Mouse (Mus musculus) spleen, adult 2 months (tissue): Measurements from ENCODE around the gene Faf1. TPM values are rescaled to one million over a fixed set of nuclear protein-coding genes. Genes with fewer than 3 reads are reported as not detected.

Experiments used
- DNase-seq, 2 experiments: peaks; one replicate each; pipeline versions ENCODE4 v3.0.0 to v3.0.0-alpha.2; 2012 to 2021; ENCODE audit warnings: low spot score in 2 of 2, low read depth in 1 of 2
- H3K27ac ChIP-seq: fragments of 200-500 bp; 2 replicates; pipeline ENCODE4 v1.5.1; 2012; ENCODE audit warnings: low read length, inconsistent platforms; ENCODE audit not compliant: insufficient read depth
- H3K27me3 ChIP-seq: fragments of 200-500 bp; 2 replicates; pipeline ENCODE4 v1.6.1; 2012; ENCODE audit warnings: mild to moderate bottlenecking, moderate library complexity, low read length, inconsistent platforms; ENCODE audit not compliant: control insufficient read depth, insufficient read depth
- H3K36me3 ChIP-seq: fragments of 200-500 bp; 2 replicates; pipeline ENCODE4 v1.6.1; 2012; ENCODE audit warnings: mild to moderate bottlenecking, low read length, inconsistent platforms; ENCODE audit not compliant: control insufficient read depth, insufficient read depth
- H3K4me1 ChIP-seq: fragments of 200-500 bp; 2 replicates; pipeline ENCODE4 v1.6.1; 2011; ENCODE audit warnings: inconsistent platforms; ENCODE audit not compliant: control insufficient read depth, insufficient read depth, insufficient read length
- H3K4me3 ChIP-seq: fragments of 200-500 bp; 2 replicates; pipeline ENCODE4 v1.5.1; 2011; ENCODE audit warnings: mild to moderate bottlenecking, inconsistent platforms; ENCODE audit not compliant: insufficient read depth, insufficient read length; ENCODE audit errors: extremely low read depth
- CTCF ChIP-seq: fragments of 200-500 bp; IDR thresholded peaks from 2 replicates; pipeline ENCODE4 v1.5.1; 2011; ENCODE audit warnings: mild to moderate bottlenecking, inconsistent platforms; ENCODE audit not compliant: insufficient read depth, insufficient read length, insufficient replicate concordance; ENCODE audit errors: extremely low read depth
- POLR2A ChIP-seq: fragments of 200-500 bp; IDR thresholded peaks from 2 replicates; pipeline ENCODE4 v1.6.1; 2011; ENCODE audit warnings: low read depth, low read length, inconsistent platforms
- WGBS: fragments of 180-500 bp; shearing (Covaris S2); methylation state at CpG from one replicate; pipeline ENCODE4 v1.1.7; 2018; 5-methylcytosine and 5-hydroxymethylcytosine counted together
- polyA plus RNA-seq: library from polyadenylated mRNA; depleted of rRNA; stranded (reverse); fragments of >200 nt; gene quantifications from 2 replicates; pipeline ENCODE4 v1.2.3, GENCODE M21; 2012; rRNA removed

Gene Faf1
- 3.5 and 5.3 TPM in 2 replicates for polyA plus RNA-seq

GRCm38 (mm10) chr4:109676218-109677215, at the start of gene Faf1:
TSS of gene Faf1 (plus strand) at chr4:109676588.
- H3K4me3 ChIP-seq, result peak within 1 kb of the TSS; percentile 74
- no peaks in the 10 kb centered on the region for H3K4me1 ChIP-seq
- DNase-seq, result peak; percentile 91 to 98
- under 1% methylated on average over 99 of the region's 107 CpGs for WGBS
- peak within 1 kb of the TSS; percentile 91 for H3K27ac ChIP-seq
- H3K36me3 ChIP-seq, result no peaks in the 10 kb centered on the region
- peak; percentile 86 for TF ChIP-seq POLR2A
- TF ChIP-seq CTCF, result peak; percentile 17; the same call in 1 of the 2 replicates
- H3K27me3 ChIP-seq, result no peaks in the 10 kb centered on the region

GRCm38 (mm10) chr4:109630215-109630614, 46.2 kb upstream of the Faf1 start:
- Histone ChIP-seq H3K36me3 (no peaks in the 10 kb centered on the region), H3K27ac (no peak overlapping the region), H3K4me3 (no peak overlapping the region), H3K4me1 (no peaks in the 10 kb centered on the region), H3K27me3 (no peaks in the 10 kb centered on the region)
- DNase-seq, result no peak
- no peak for TF ChIP-seq CTCF
- no peak for TF ChIP-seq POLR2A
- WGBS, result 45% methylated on average over 2 of the region's 2 CpGs

- H3K4me1 ChIP-seq, result no peaks in the 10 kb centered on the region
- DNase-seq, result no peak
- TF ChIP-seq CTCF (no peak), POLR2A (no peak)
- 86% methylated on average over 4 of the region's 4 CpGs for WGBS
- H3K27me3 ChIP-seq, result no peaks in the 10 kb centered on the region
- H3K36me3 ChIP-seq, result no peaks in the 10 kb centered on the region
- no peak overlapping the region for H3K27ac ChIP-seq
- H3K4me3 ChIP-seq, result no peak overlapping the region
These were observed 45.4 kb upstream of the Faf1 start for GRCm38 (mm10) chr4:109631029-109631428.

- no peaks in the 10 kb centered on the region for H3K27me3 ChIP-seq
- 87% methylated on average over 2 of the region's 2 CpGs for WGBS
These were observed 41.4 kb upstream of the Faf1 start for GRCm38 (mm10) chr4:109634971-109635370.

GRCm38 (mm10) chr4:109639356-109639755, 37.0 kb upstream of the Faf1 start:
- TF ChIP-seq POLR2A (no peak), CTCF (no peak)
- H3K4me1 ChIP-seq, result no peaks in the 10 kb centered on the region
- 55% methylated on average over 9 of the region's 9 CpGs for WGBS
- H3K27me3 ChIP-seq, result no peaks in the 10 kb centered on the region
- no peak for DNase-seq
- H3K36me3 ChIP-seq, result no peaks in the 10 kb centered on the region
- no peak overlapping the region for H3K27ac ChIP-seq
- H3K4me3 ChIP-seq, result no peak overlapping the region

More at GRCm38 (mm10) chr4:109634971-109635370, 41.4 kb upstream of the Faf1 start:
- Histone ChIP-seq H3K36me3 (no peaks in the 10 kb centered on the region), H3K4me1 (no peaks in the 10 kb centered on the region), H3K4me3 (no peak overlapping the region), H3K27ac (no peak overlapping the region)
- TF ChIP-seq CTCF, result no peak
- no peak for TF ChIP-seq POLR2A
- no peak for DNase-seq

GRCm38 (mm10) chr4:109640141-109640540, 36.2 kb upstream of the Faf1 start:
- DNase-seq, result no peak
- Histone ChIP-seq H3K27ac (no peak overlapping the region), H3K4me1 (no peaks in the 10 kb centered on the region), H3K4me3 (no peak overlapping the region), H3K36me3 (no peaks in the 10 kb centered on the region), H3K27me3 (no peaks in the 10 kb centered on the region)
- TF ChIP-seq POLR2A (no peak), CTCF (no peak)
- 90% methylated on average over 7 of the region's 7 CpGs for WGBS

- no peak for TF ChIP-seq CTCF
- TF ChIP-seq POLR2A, result no peak
- H3K27me3 ChIP-seq, result no peaks in the 10 kb centered on the region
- no peaks in the 10 kb centered on the region for H3K36me3 ChIP-seq
- no peak for DNase-seq
- no peak overlapping the region for H3K4me3 ChIP-seq
- WGBS, result 80% methylated on average over 3 of the region's 3 CpGs
- no peaks in the 10 kb centered on the region for H3K4me1 ChIP-seq
- no peak overlapping the region for H3K27ac ChIP-seq
These were observed 34.9 kb upstream of the Faf1 start for GRCm38 (mm10) chr4:109641451-109641850.
